Mouse (Mus musculus): ENCODE measurements around the gene Bcas3.

DNA sequence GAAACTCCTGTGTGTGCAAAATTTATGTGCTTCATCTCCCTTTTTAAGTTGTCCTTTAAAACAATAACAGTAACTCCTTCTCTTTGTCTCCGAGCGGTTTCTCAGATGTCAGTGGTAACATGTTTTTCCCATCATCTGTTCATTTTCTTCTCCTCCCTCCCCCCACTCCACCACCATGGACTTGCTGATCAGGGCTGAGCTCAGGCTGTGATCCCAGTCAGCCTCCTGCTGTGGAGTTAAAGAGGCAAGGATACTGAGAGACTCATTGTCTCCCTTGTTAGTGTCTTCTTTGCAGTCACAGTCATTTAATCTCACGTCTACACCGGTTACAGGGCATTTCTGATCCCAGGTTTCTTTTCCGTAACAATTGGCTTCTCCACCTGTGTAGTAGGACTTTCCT lies 174.3 kb downstream of the Bcas3 start:
- TF ChIP-seq POLR2A (IDR thresholded peaks at IDR 0.05; ENCODE audit: low read depth, low read length): no peak
- no peak for TF ChIP-seq CTCF (IDR thresholded peaks at IDR 0.05; ENCODE audit: extremely low read depth, insufficient read depth, insufficient read length, insufficient replicate concordance)
